ENCODE assay signal across 14 mouse cellular contexts in the genomic region with DNA sequence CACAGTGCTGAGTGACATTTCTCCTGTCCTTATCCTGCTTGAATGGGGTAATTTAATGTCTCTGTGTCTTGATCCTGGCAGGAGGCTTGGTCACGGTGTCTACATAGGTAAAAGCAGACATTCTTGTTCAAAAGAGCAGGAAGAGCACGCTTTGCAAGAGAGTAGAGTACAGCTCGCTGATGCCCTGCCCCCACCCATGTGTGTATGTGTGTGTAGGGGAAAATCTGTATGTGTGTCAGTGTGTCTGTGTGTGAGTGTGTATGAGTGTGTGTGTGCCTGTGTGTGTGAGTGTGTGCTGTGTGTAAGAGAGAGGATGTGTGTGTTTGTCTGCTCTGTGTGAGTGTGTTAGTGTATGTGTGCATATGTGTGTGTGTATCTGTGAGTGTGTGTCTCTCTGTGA.
"Had no signal": no experiment of that assay in that cellular context is flagged by ENCODE, and none has a peak within 500 bp of the region (broad histone marks: within the 10 kb centered on the region; RNA-seq: fewer than 3 reads in every experiment).

No protein-coding gene starts in this region.

- H3K36me3 ChIP-seq: limb, embryonic 10.5 days; liver, embryonic 15.5 days; midbrain, embryonic 12.5 days; neural tube, embryonic 15.5 days had no signal

- H3K27ac ChIP-seq: left cerebral cortex, adult 2 months; limb, embryonic 10.5 days; liver, embryonic 15.5 days; midbrain, embryonic 12.5 days; neural tube, embryonic 15.5 days had no signal

- H3K9ac ChIP-seq: liver, embryonic 15.5 days; midbrain, embryonic 12.5 days; neural tube, embryonic 15.5 days had no signal

- H3K4me1 ChIP-seq: liver, embryonic 15.5 days; midbrain, embryonic 12.5 days; neural tube, embryonic 15.5 days had no signal

- H3K4me2 ChIP-seq: liver, embryonic 11.5 days; liver, embryonic 15.5 days; midbrain, embryonic 12.5 days; neural tube, embryonic 15.5 days had no signal

- DNase-seq: kidney, adult 8-10 months; kidney, postnatal 25 days; lung, adult 2 months; lung, postnatal 36 days; right cerebral cortex, adult 18-20 months; right cerebral cortex, postnatal 25 days had no signal

- ATAC-seq: intestine, embryonic 16.5 days; lung, postnatal 0 days had no signal

- H3K4me3 ChIP-seq: left cerebral cortex, adult 2 months; limb, embryonic 10.5 days; liver, embryonic 15.5 days; midbrain, embryonic 12.5 days; neural tube, embryonic 15.5 days had no signal

- H3K27me3 ChIP-seq: liver, embryonic 15.5 days; midbrain, embryonic 12.5 days; neural tube, embryonic 15.5 days had no signal

- H3K9me3 ChIP-seq: limb, embryonic 10.5 days; midbrain, embryonic 12.5 days; neural tube, embryonic 15.5 days had no signal
